Mouse (Mus musculus): ENCODE measurements around the gene Ppp4r3b. TPM values are rescaled to one million over a fixed set of nuclear protein-coding genes. Genes with fewer than 3 reads are reported as not detected.

The Ppp4r3b gene
- polyA plus RNA-seq, 1 experiment from 2014 or later: 46.9 TPM

DNA sequence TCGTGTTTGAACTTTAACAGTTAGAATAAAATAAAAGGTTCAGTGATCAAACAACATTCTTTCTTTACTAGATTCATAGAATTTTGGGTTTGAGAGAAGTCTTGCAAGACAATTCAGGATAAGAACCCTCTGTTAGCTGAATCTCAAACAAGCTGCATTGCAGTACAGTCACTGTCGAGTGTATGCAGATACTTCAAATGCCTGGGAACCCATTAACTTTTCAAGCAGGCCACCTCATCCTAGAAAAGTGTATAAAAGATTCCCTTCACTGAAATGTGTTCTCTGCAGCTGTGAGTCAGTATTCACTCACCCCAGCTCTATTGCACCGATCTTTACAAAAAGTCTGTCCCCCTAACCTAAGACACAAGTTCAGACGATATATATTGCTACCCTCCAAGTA is 73.3 kb downstream of the Ppp4r3b start:
- Histone ChIP-seq H3K36me3 (ENCODE audit: control insufficient read depth, insufficient read depth) (peaks cover 5% of the 10 kb centered on the region; the same call in 1 of the 2 replicates), H3K4me1 (ENCODE audit: control insufficient read depth, insufficient read depth, low read length) (peaks cover 13% of the 10 kb centered on the region), H3K27me3 (ENCODE audit: control insufficient read depth, insufficient read depth, low read length) (no peaks in the 10 kb centered on the region), H3K4me3 (ENCODE audit: low read length) (peak overlapping the region; percentile 92), H3K9ac (ENCODE audit: low read length) (peak overlapping the region; percentile 77; the same call in 1 of the 2 replicates), H3K4me2 (ENCODE audit: low read depth, low read length) (peak overlapping the region; percentile 72), H3K9me3 (replicated peaks; ENCODE audit: control insufficient read depth, low read length) (no peaks in the 10 kb centered on the region), H3K27ac (ENCODE audit: low read length) (no peak overlapping the region)
- no peak for ATAC-seq (replicated peaks; ENCODE audit: extremely low read depth, insufficient read depth, low FRiP score)
- 53% methylated on average over 4 of the region's 4 CpGs for WGBS

DNA sequence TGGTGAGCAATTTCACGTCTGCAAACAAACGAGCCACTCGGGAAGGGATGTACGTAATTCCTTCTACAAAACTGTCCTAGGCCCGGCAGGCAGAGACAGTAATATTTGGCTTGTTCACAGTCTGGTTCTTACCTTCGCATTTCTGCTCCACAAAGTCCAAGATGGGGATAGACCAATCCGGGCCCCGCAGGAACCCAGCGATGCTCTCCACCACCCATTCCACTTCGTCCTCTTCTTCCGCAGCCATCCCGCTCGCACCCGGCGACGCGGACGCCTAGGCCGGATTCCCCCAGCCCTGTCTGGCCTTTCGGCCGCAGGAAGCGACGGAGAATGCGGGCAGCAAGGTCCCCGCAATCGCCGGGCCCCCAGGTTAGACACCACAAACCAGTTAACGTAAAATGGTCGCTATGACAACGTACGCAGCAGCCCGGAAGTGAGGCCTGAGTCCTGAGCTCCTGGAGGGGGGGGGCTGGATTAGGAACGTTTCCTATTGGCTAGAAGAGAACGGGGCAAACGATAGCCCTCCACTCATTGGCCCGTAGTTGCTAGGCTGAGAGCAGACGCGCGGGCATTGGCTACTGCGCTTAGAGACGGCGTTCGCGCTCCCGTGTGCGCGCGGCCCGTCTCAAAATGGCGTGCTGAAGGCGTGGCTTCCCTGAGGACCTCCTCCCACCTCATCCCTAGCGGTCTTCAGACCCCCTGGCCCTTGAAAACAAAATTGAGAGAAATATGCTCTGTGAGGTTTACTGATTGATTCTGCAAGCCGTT is 74.4 kb downstream of the Ppp4r3b start, which contains the start of gene Cfap36:
TSS of gene Cfap36 (minus strand) at position 527 of the 768 bp plus-strand sequence.
- peaks cover 13% of the 10 kb centered on the region for H3K4me1 ChIP-seq (ENCODE audit: control insufficient read depth, insufficient read depth, low read length)
- peak within 1 kb of the TSS; percentile 77 for H3K9ac ChIP-seq (ENCODE audit: low read length)
- H3K4me2 ChIP-seq (ENCODE audit: low read depth, low read length): peak within 1 kb of the TSS; percentile 72
- peak; percentile 100 for ATAC-seq (replicated peaks; ENCODE audit: extremely low read depth, insufficient read depth, low FRiP score)
- peak within 1 kb of the TSS; percentile 56; the same call in 1 of the 2 replicates for H3K27ac ChIP-seq (ENCODE audit: low read length)
- H3K27me3 ChIP-seq (ENCODE audit: control insufficient read depth, insufficient read depth, low read length): no peaks in the 10 kb centered on the region
- H3K36me3 ChIP-seq (ENCODE audit: control insufficient read depth, insufficient read depth): peaks cover 3% of the 10 kb centered on the region; the same call in 1 of the 2 replicates
- no peaks in the 10 kb centered on the region for H3K9me3 ChIP-seq (replicated peaks; ENCODE audit: control insufficient read depth, low read length)
- peak within 1 kb of the TSS; percentile 92 for H3K4me3 ChIP-seq (ENCODE audit: low read length)
- under 1% methylated on average over 53 of the region's 53 CpGs for WGBS

- H3K9ac ChIP-seq (ENCODE audit: low read length): no peak overlapping the region
- 0 out of 2 replicates have a peak, but pooled peaks cover 2% of the 10 kb centered on the region for H3K36me3 ChIP-seq (ENCODE audit: control insufficient read depth, insufficient read depth)
- no peaks in the 10 kb centered on the region for H3K9me3 ChIP-seq (replicated peaks; ENCODE audit: control insufficient read depth, low read length)
- peak overlapping the region; percentile 92 for H3K4me3 ChIP-seq (ENCODE audit: low read length)
- H3K27me3 ChIP-seq (ENCODE audit: control insufficient read depth, insufficient read depth, low read length): no peaks in the 10 kb centered on the region
- 97% methylated on average over 1 of the region's 1 CpGs for WGBS
- no peak overlapping the region for H3K27ac ChIP-seq (ENCODE audit: low read length)
- peak overlapping the region; percentile 72 for H3K4me2 ChIP-seq (ENCODE audit: low read depth, low read length)
- ATAC-seq (replicated peaks; ENCODE audit: extremely low read depth, insufficient read depth, low FRiP score): no peak
- H3K4me1 ChIP-seq (ENCODE audit: control insufficient read depth, insufficient read depth, low read length): peaks cover 13% of the 10 kb centered on the region
Measured at GRCm38 (mm10) chr11:29247725-29248124, 75.0 kb downstream of the Ppp4r3b start.

DNA sequence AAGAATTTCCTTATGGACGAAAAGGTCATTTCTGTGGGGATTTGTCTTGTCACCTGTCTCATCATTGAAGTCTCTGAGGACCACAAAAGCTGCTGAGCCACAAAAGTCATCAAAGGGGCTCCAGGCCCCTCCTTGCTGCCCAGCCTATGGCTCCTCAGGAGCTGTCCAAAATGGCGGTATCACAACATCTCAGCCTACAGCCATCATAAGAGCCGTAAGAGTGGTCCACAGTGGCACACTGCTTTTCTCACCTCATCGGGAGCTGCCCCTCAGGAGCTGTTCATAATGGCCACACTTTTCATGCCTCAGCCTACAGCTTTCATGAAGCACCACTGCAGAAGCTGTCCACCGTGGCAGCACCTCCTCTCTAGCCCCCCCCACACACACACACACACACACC is 75.7 kb downstream of the Ppp4r3b start:
- no peak overlapping the region for H3K9ac ChIP-seq (ENCODE audit: low read length)
- H3K27ac ChIP-seq (ENCODE audit: low read length): no peak overlapping the region
- H3K4me2 ChIP-seq (ENCODE audit: low read depth, low read length): no peak overlapping the region
- H3K4me1 ChIP-seq (ENCODE audit: control insufficient read depth, insufficient read depth, low read length): peaks cover 13% of the 10 kb centered on the region
- no peaks in the 10 kb centered on the region for H3K27me3 ChIP-seq (ENCODE audit: control insufficient read depth, insufficient read depth, low read length)
- no peak overlapping the region for H3K4me3 ChIP-seq (ENCODE audit: low read length)
- 94% methylated on average over 5 of the region's 5 CpGs for WGBS
- 0 out of 2 replicates have a peak, but pooled peaks cover 1% of the 10 kb centered on the region for H3K36me3 ChIP-seq (ENCODE audit: control insufficient read depth, insufficient read depth)
- no peak for ATAC-seq (replicated peaks; ENCODE audit: extremely low read depth, insufficient read depth, low FRiP score)
- H3K9me3 ChIP-seq (replicated peaks; ENCODE audit: control insufficient read depth, low read length): no peaks in the 10 kb centered on the region; the same call in 1 of the 2 replicates

DNA sequence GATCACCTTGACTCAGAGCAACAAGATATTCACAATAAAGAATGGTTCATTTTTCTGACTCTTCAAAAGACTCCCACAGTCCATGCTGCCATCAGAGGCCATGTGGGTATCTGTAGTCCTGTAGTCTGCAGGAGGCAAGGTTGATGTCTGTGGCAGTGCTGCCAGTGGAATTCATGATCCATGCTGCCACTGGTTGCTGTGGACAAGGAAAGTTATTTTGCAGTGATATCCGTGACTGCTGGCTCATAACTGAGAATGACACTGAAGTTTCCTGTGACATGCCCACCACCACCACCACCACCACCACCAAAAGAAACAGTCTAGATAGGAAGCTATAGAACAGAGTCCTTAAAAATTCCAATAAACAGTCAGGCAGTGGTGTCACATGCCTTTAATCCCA is 82.0 kb downstream of the Ppp4r3b start:
- no peak for ATAC-seq (replicated peaks; ENCODE audit: extremely low read depth, insufficient read depth, low FRiP score)
- H3K9me3 ChIP-seq (replicated peaks; ENCODE audit: control insufficient read depth, low read length): peaks cover 8% of the 10 kb centered on the region
- H3K27ac ChIP-seq (ENCODE audit: low read length): no peak overlapping the region
- H3K9ac ChIP-seq (ENCODE audit: low read length): no peak overlapping the region
- 60% methylated on average over 1 of the region's 1 CpGs for WGBS
- H3K36me3 ChIP-seq (ENCODE audit: control insufficient read depth, insufficient read depth): no peaks in the 10 kb centered on the region
- no peaks in the 10 kb centered on the region for H3K4me1 ChIP-seq (ENCODE audit: control insufficient read depth, insufficient read depth, low read length)
- H3K4me2 ChIP-seq (ENCODE audit: low read depth, low read length): no peak overlapping the region
- H3K4me3 ChIP-seq (ENCODE audit: low read length): no peak overlapping the region
- no peaks in the 10 kb centered on the region for H3K27me3 ChIP-seq (ENCODE audit: control insufficient read depth, insufficient read depth, low read length)

DNA sequence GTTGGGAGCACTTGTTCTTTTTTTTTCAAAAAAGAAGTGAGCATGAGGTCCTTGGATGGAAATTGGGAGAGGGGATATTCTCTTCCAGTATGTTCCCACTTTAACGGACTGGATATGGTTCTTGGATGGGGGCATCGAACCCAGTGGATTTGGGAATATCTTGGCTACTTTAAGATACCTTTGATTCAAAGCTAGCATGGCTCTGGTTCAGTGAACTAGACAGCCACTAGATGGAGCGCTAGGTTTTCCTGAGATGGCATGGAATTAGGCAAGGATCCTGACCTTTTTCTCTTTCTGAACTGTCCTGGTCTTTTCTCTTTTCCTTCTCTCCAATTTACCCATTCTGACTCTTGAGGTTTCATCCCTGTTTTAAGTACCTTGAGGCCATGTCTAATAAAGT is 95.1 kb downstream of the Ppp4r3b start:
- no peak for ATAC-seq (replicated peaks; ENCODE audit: extremely low read depth, insufficient read depth, low FRiP score)
- no peak overlapping the region for H3K9ac ChIP-seq (ENCODE audit: low read length)

More for the DNA sequence above, 95.1 kb downstream of the Ppp4r3b start:
- Histone ChIP-seq H3K9me3 (replicated peaks; ENCODE audit: control insufficient read depth, low read length) (peaks cover 4% of the 10 kb centered on the region; the same call in 1 of the 2 replicates), H3K27ac (ENCODE audit: low read length) (no peak overlapping the region), H3K4me2 (ENCODE audit: low read depth, low read length) (no peak overlapping the region), H3K4me1 (ENCODE audit: control insufficient read depth, insufficient read depth, low read length) (no peaks in the 10 kb centered on the region), H3K27me3 (ENCODE audit: control insufficient read depth, insufficient read depth, low read length) (no peaks in the 10 kb centered on the region), H3K36me3 (ENCODE audit: control insufficient read depth, insufficient read depth) (no peaks in the 10 kb centered on the region), H3K4me3 (ENCODE audit: low read length) (no peak overlapping the region)
- 22% methylated on average over 3 of the region's 3 CpGs for WGBS

Other genes with a start within 250 kb of the Ppp4r3b start
- 36.1 and 41.1 TPM in 2 replicates for gene Pnpt1, start 42.1 kb upstream of the Ppp4r3b start, polyA plus RNA-seq (2015; fragmentation: Nextera tagmentation; extraction: Ambion mirVana)
- 41.5 and 42.0 TPM in 2 replicates for gene Cfap36, start 74.5 kb downstream of the Ppp4r3b start, polyA plus RNA-seq (2015; fragmentation: Nextera tagmentation; extraction: Ambion mirVana)
- 18.4 and 19.3 TPM in 2 replicates for gene Ccdc88a, start 200.8 kb downstream of the Ppp4r3b start, polyA plus RNA-seq (2015; fragmentation: Nextera tagmentation; extraction: Ambion mirVana)

Data from heart, embryonic 16.5 days (tissue).